Mouse (Mus musculus): Measurements from ENCODE around the gene Foxp1. TPM values are rescaled to one million over a fixed set of nuclear protein-coding genes. Genes with fewer than 3 reads are reported as not detected.

The Foxp1 gene
- total and polyA plus RNA-seq, 3 experiments: 57.4 to 88.1 (median 79.8) TPM

DNA sequence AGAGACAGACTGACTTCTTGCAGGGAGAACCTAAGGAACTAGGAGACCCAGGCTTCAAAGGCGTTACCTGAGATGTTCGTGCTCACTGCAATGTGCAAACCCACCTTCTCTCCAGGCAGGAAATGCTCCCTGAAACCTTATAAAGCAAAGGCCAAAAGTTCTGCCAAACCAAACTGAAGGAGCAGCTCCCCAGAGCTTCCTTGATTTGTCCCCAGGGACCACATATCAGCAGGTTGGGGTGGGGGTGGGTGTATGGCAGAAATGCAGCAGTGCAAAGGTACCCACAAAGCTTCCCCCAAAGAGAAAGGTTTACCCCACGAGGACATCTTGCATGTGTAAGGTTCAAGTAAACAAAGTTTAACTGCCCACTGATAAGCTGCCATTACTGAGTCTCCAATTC is 184.3 kb downstream of the Foxp1 start:
- Histone ChIP-seq H3K4me3 (ENCODE audit: low read depth, low read length) (no peak overlapping the region), H3K4me1 (ENCODE audit: insufficient read depth, low read depth, low read length) (no peaks in the 10 kb centered on the region), H3K36me3 (replicated peaks) (no peaks in the 10 kb centered on the region), H3K9me3 (replicated peaks) (no peaks in the 10 kb centered on the region), H3K27me3 (ENCODE audit: insufficient read depth, low read length) (no peaks in the 10 kb centered on the region)
- ATAC-seq (ENCODE audit: extremely low read depth, insufficient number of reproducible peaks, low FRiP score, poor library complexity, severe bottlenecking): no peak
- no peak for DNase-seq (ENCODE audit: low spot score)
- no peak for TF ChIP-seq TAL1 (conservative IDR thresholded peaks at IDR 0.05; ENCODE audit: low read depth, low read length)
- TF ChIP-seq POLR2AphosphoS5 (IDR thresholded peaks at IDR 0.05; ENCODE audit: insufficient replicate concordance, low read depth, low read length): no peak
- no peak for TF ChIP-seq GATA2 (IDR thresholded peaks at IDR 0.05; ENCODE audit: borderline replicate concordance, low read depth, low read length)
- TF ChIP-seq CTCF (IDR thresholded peaks at IDR 0.05; ENCODE audit: low read depth, low read length): no peak
- TF ChIP-seq GATA1 (IDR thresholded peaks at IDR 0.05; ENCODE audit: borderline replicate concordance, low read length): no peak

DNA sequence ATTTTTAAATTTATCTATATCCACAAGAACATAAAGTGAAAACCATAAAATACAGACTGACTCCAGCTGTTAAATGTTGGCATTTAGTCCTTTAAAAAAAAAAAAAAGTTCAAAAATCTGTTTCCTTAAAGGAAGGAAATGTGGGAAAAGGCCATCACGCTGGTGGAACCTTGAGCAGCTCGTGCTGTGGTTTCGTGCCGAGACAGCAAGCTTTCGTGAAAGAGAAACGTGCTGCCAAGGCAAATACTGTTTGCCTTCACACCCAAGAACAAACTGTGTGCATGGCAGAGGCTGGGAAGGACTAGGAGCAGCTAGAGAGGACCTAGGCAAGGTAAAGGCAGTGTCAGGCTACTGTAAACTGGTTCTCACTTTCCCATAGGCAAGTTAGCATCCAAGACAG is 184.9 kb downstream of the Foxp1 start:
- no peak for TF ChIP-seq GATA2 (IDR thresholded peaks at IDR 0.05; ENCODE audit: borderline replicate concordance, low read depth, low read length)
- no peak for TF ChIP-seq TAL1 (conservative IDR thresholded peaks at IDR 0.05; ENCODE audit: low read depth, low read length)
- TF ChIP-seq POLR2AphosphoS5 (IDR thresholded peaks at IDR 0.05; ENCODE audit: insufficient replicate concordance, low read depth, low read length): no peak
- TF ChIP-seq CTCF (IDR thresholded peaks at IDR 0.05; ENCODE audit: low read depth, low read length): no peak
- TF ChIP-seq GATA1 (IDR thresholded peaks at IDR 0.05; ENCODE audit: borderline replicate concordance, low read length): no peak
- Histone ChIP-seq H3K9me3 (replicated peaks) (no peaks in the 10 kb centered on the region), H3K4me3 (ENCODE audit: low read depth, low read length) (no peak overlapping the region), H3K27me3 (ENCODE audit: insufficient read depth, low read length) (no peaks in the 10 kb centered on the region), H3K36me3 (replicated peaks) (no peaks in the 10 kb centered on the region), H3K4me1 (ENCODE audit: insufficient read depth, low read depth, low read length) (no peaks in the 10 kb centered on the region)
- ATAC-seq (ENCODE audit: extremely low read depth, insufficient number of reproducible peaks, low FRiP score, poor library complexity, severe bottlenecking) (no peak), DNase-seq (ENCODE audit: low spot score) (no peak)

DNA sequence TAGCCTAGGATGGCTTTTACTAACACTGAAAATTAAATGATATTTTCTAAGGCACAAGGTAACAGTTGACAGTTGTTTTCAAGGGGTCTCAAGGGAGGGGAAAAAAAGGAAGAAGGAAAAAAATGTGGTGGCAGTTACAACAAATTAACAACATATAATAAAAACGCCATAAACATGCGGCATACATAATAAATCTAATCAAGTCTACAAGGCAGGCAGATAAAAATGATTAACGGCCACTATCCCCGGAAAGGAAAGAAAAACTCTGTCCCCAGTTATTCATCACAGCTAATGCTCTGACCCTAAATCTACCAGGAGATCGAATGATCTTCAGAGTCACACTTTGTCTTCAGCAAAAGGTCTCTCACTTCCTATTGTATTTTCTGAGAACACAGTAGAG is 186.3 kb downstream of the Foxp1 start:
- ATAC-seq (ENCODE audit: extremely low read depth, insufficient number of reproducible peaks, low FRiP score, poor library complexity, severe bottlenecking): no peak
- TF ChIP-seq CTCF (IDR thresholded peaks at IDR 0.05; ENCODE audit: low read depth, low read length): no peak
- H3K4me1 ChIP-seq (ENCODE audit: insufficient read depth, low read depth, low read length): peaks cover 2% of the 10 kb centered on the region; the same call in 1 of the 2 replicates
- no peaks in the 10 kb centered on the region for H3K36me3 ChIP-seq (replicated peaks)
- no peak overlapping the region for H3K4me3 ChIP-seq (ENCODE audit: low read depth, low read length)
- H3K27me3 ChIP-seq (ENCODE audit: insufficient read depth, low read length): no peaks in the 10 kb centered on the region
- no peaks in the 10 kb centered on the region for H3K9me3 ChIP-seq (replicated peaks)
- no peak for DNase-seq (ENCODE audit: low spot score)

DNA sequence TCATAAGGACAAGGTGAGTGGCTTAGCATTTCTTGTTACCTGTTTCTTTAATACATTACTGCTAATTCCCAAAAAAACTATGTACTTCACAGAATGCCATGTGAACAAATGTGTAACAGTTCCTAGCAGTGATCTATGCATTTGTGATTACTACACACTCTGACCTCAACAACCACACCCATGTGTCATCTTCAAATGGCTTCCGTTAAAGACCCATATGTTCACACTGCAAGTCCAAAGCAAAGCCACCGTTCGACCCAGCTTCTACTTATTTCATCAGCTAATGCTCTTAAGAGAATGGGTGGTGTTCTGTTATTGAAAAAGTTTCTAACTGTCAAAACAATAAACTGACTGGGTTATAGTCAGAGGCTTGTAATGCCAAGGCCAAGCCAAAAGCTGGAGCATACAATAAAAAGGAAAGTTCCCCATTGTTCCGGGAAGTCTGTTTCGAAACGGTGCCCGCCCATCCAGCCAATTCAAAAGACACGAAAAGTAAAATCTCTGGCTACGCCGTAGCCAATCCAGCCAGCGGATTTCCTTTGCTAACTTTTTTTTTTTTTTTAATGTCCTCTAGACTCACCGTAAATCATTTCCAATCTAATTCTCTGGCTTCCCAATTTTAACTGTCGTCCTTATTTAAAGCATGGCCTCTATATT is 187.2 kb downstream of the Foxp1 start:
- Histone ChIP-seq H3K4me1 (ENCODE audit: insufficient read depth, low read depth, low read length) (peaks cover 2% of the 10 kb centered on the region; the same call in 1 of the 2 replicates), H3K36me3 (replicated peaks) (peaks cover 2% of the 10 kb centered on the region), H3K27me3 (ENCODE audit: insufficient read depth, low read length) (no peaks in the 10 kb centered on the region), H3K4me3 (ENCODE audit: low read depth, low read length) (no peak overlapping the region), H3K9me3 (replicated peaks) (no peaks in the 10 kb centered on the region)
- ATAC-seq (ENCODE audit: extremely low read depth, insufficient number of reproducible peaks, low FRiP score, poor library complexity, severe bottlenecking) (no peak), DNase-seq (ENCODE audit: low spot score) (no peak)
- TF ChIP-seq CTCF (IDR thresholded peaks at IDR 0.05; ENCODE audit: low read depth, low read length) (no peak), GATA1 (IDR thresholded peaks at IDR 0.05; ENCODE audit: borderline replicate concordance, low read length) (no peak), GATA2 (IDR thresholded peaks at IDR 0.05; ENCODE audit: borderline replicate concordance, low read depth, low read length) (no peak), POLR2AphosphoS5 (IDR thresholded peaks at IDR 0.05; ENCODE audit: insufficient replicate concordance, low read depth, low read length) (no peak), TAL1 (conservative IDR thresholded peaks at IDR 0.05; ENCODE audit: low read depth, low read length) (no peak)

DNA sequence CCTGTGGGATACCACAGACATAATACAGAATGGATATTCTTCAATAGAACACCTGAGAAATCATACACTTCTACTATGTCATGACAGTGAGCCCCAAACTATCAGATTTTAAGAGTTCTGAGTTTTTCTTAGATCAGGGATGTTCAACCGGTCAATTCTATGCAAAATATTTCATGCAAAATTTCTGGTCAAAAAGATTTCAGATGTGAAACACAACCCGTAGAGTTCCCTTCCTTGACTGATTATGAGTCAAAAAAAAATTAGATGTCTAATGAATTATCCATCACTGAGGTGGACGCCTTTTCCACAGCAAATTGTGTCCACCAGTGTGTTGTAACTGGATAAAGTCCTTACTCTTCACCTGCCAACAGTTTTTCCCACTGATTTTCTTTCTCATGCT is 188.3 kb downstream of the Foxp1 start:
- ATAC-seq (ENCODE audit: extremely low read depth, insufficient number of reproducible peaks, low FRiP score, poor library complexity, severe bottlenecking) (no peak), DNase-seq (ENCODE audit: low spot score) (no peak)
- peaks cover 2% of the 10 kb centered on the region for H3K36me3 ChIP-seq (replicated peaks)
- H3K27me3 ChIP-seq (ENCODE audit: insufficient read depth, low read length): no peaks in the 10 kb centered on the region
- TF ChIP-seq CTCF (IDR thresholded peaks at IDR 0.05; ENCODE audit: low read depth, low read length) (no peak), GATA2 (IDR thresholded peaks at IDR 0.05; ENCODE audit: borderline replicate concordance, low read depth, low read length) (no peak), GATA1 (IDR thresholded peaks at IDR 0.05; ENCODE audit: borderline replicate concordance, low read length) (no peak)
- peaks cover 2% of the 10 kb centered on the region; the same call in 1 of the 2 replicates for H3K4me1 ChIP-seq (ENCODE audit: insufficient read depth, low read depth, low read length)
- H3K4me3 ChIP-seq (ENCODE audit: low read depth, low read length): no peak overlapping the region
- H3K9me3 ChIP-seq (replicated peaks): no peaks in the 10 kb centered on the region

DNA sequence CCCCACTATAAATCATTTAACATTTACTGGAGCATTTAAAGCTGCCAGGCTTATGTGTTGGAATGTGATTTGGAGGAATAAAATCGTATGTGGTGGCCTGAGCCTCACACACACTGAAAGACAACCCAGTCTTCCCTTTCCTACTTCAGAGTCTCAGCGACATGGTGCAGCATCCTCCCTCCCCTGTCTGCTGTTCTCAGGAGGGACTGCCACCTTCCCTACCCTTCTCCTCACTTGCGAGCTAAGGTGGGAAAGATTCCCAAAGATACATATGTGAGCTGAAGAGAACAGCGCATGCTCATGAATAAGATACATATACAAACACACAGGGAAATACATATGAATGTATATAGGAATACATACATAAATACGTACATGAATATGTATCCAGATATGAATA is 189.4 kb downstream of the Foxp1 start:
- peaks cover 2% of the 10 kb centered on the region for H3K36me3 ChIP-seq (replicated peaks)
- H3K9me3 ChIP-seq (replicated peaks): no peaks in the 10 kb centered on the region
- no peaks in the 10 kb centered on the region for H3K27me3 ChIP-seq (ENCODE audit: insufficient read depth, low read length)
- ATAC-seq (ENCODE audit: extremely low read depth, insufficient number of reproducible peaks, low FRiP score, poor library complexity, severe bottlenecking) (no peak), DNase-seq (ENCODE audit: low spot score) (no peak)
- H3K4me3 ChIP-seq (ENCODE audit: low read depth, low read length): no peak overlapping the region
- H3K4me1 ChIP-seq (ENCODE audit: insufficient read depth, low read depth, low read length): peaks cover 2% of the 10 kb centered on the region; the same call in 1 of the 2 replicates
- TF ChIP-seq POLR2AphosphoS5 (IDR thresholded peaks at IDR 0.05; ENCODE audit: insufficient replicate concordance, low read depth, low read length) (no peak), TAL1 (conservative IDR thresholded peaks at IDR 0.05; ENCODE audit: low read depth, low read length) (no peak), GATA1 (IDR thresholded peaks at IDR 0.05; ENCODE audit: borderline replicate concordance, low read length) (no peak), GATA2 (IDR thresholded peaks at IDR 0.05; ENCODE audit: borderline replicate concordance, low read depth, low read length) (no peak), CTCF (IDR thresholded peaks at IDR 0.05; ENCODE audit: low read depth, low read length) (no peak)

All from G1E (cell line).